Mouse (Mus musculus) forebrain, embryonic 14.5 days (tissue): Measurements from ENCODE around the gene Arhgap4. TPM values are rescaled to one million over a fixed set of nuclear protein-coding genes. Genes with fewer than 3 reads are reported as not detected.

Experiments
- ATAC-seq: fragments of 200-750 bp; cut with Nextera tagmentation; 2 replicates; pipeline ENCODE4 v1.8.0; 2017; ENCODE audit warnings: mild to moderate bottlenecking, moderate library complexity
- DNase-seq: peaks from one replicate; pipeline ENCODE4 v3.0.0-alpha.2; 2015; ENCODE audit warnings: low spot score
- H3K27ac ChIP-seq: fragments of 300-500 bp; sonication (generic); 2 replicates; pipeline ENCODE4 v1.5.1; 2014; ENCODE audit warnings: low read depth, mild to moderate bottlenecking, control low read depth, low read length, moderate library complexity
- H3K27me3 ChIP-seq: fragments of 300-500 bp; sonication (generic); replicated peaks from 2 replicates; pipeline ENCODE4 v1.6.1; 2014; ENCODE audit warnings: low read length, control low read depth, mixed read lengths; ENCODE audit not compliant: control insufficient read depth, insufficient read depth
- H3K36me3 ChIP-seq: fragments of 300-500 bp; sonication (generic); 2 replicates; pipeline ENCODE4 v1.6.1; 2014; ENCODE audit warnings: low read length, control low read depth; ENCODE audit not compliant: control insufficient read depth, insufficient read depth
- H3K4me1 ChIP-seq: fragments of 300-500 bp; sonication (generic); 2 replicates; pipeline ENCODE4 v1.6.1; 2014; ENCODE audit warnings: antibody characterized with exemption, low read length, control low read depth; ENCODE audit not compliant: control insufficient read depth, insufficient read depth
- H3K4me2 ChIP-seq: fragments of 300-500 bp; sonication (generic); 2 replicates; pipeline ENCODE4 v1.6.1; 2014; ENCODE audit warnings: mild to moderate bottlenecking, control low read depth, low read length
- H3K4me3 ChIP-seq: fragments of 300-500 bp; sonication (generic); 2 replicates; pipeline ENCODE4 v1.5.1; 2014; ENCODE audit warnings: low read depth, low read length, control low read depth
- H3K9ac ChIP-seq: fragments of 300-500 bp; sonication (generic); 2 replicates; pipeline ENCODE4 v1.6.1; 2014; ENCODE audit warnings: mild to moderate bottlenecking, low read length, control low read depth, moderate library complexity
- H3K9me3 ChIP-seq: fragments of 300-500 bp; sonication (generic); replicated peaks from 2 replicates; pipeline ENCODE4 v1.6.1; 2016; ENCODE audit warnings: low read length, control low read depth, mixed read lengths; ENCODE audit not compliant: control insufficient read depth
- WGBS: fragments of 180-500 bp; shearing (Covaris S2); extraction: QIAGEN DNeasy Blood & Tissue Kit; methylation state at CpG from one replicate; pipeline ENCODE4 v1.1.7; 2014; 5-methylcytosine and 5-hydroxymethylcytosine counted together
- polyA plus RNA-seq: library from polyadenylated mRNA; unstranded; fragments of >200 nt; fragmentation: Nextera tagmentation; extraction: Ambion mirVana; gene quantifications from 2 replicates; pipeline ENCODE4 v1.2.1, GENCODE M21; 2014

The Arhgap4 gene
- 1.3 and 2.0 TPM in 2 replicates for polyA plus RNA-seq

DNA sequence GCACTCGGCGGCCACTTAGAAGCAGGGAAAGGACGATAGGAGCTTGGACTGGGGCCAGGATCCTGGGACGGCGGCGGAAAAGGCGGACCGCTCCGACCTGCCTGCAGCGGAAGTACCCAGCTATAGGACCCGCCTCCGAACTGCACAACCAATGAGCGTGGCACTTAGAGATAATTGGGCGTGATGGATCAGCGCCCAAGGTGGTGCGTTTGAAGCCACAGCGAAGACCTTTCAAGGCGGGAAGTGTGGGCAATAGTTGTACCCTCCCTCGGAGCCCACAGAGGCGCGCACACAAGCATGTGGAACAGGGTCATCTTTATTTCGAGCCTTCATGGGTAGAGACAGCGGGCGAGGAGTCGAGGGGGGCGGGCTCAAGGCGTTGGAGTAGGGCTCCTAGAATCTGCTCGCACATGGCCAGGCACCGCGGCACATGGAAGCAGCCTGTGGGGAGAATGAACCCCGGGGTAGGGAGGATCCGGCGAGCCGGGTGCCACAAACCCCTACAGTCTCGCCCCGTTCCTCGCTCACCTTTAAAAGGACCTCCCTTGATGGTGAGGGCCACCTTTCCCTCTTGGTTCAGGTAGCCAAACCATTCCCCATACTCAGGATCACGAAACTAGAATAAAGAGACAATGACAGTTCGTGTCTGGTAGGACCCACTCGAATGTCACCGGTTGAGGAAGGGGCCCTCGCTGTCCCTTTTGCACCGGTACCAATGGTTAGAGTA, at the start of gene Arhgap4, which contains the start of gene Naa10:
TSS of gene Arhgap4 (minus strand) at position 48 of the 727 bp plus-strand sequence.
TSS of gene Naa10 (minus strand) at position 122 of the 727 bp plus-strand sequence.
- 0 out of 2 replicates have a peak, but pooled peaks cover 3% of the 10 kb centered on the region for H3K36me3 ChIP-seq
- H3K4me2 ChIP-seq, result peak within 1 kb of the TSS; percentile 66

DNA sequence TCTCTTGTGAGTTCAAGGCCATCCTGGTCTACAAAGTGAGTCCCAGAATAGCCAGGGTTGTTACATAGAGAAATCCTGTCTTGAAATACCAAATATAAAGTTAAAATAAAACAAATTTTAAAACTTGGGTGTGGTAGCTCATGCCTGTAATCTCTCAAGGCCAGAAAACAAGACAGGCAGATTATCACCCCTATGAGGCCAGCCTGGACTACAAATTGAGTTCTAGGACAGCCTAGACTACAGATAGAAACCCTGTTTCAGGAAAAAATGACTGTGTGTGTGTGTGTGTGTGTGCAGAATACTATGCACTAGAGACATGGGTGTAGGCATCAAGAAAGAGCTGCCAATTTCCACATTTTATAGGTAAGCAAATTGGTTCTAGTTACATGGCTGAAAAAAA, 49.1 kb upstream of the Arhgap4 start:
- H3K4me2 ChIP-seq, result no peak overlapping the region
- H3K4me1 ChIP-seq, result no peaks in the 10 kb centered on the region
- no peak overlapping the region for H3K4me3 ChIP-seq
- no peaks in the 10 kb centered on the region for H3K9me3 ChIP-seq
- H3K9ac ChIP-seq, result no peak overlapping the region
- H3K36me3 ChIP-seq, result no peaks in the 10 kb centered on the region
- no peak for ATAC-seq
- H3K27me3 ChIP-seq, result no peaks in the 10 kb centered on the region
- no peak for DNase-seq
- no peak overlapping the region for H3K27ac ChIP-seq

More for the DNA sequence above, at the start of gene Arhgap4, which contains the start of gene Naa10:
- H3K27me3 ChIP-seq, result no peaks in the 10 kb centered on the region
- peak; percentile 95 for DNase-seq
- H3K9me3 ChIP-seq, result no peaks in the 10 kb centered on the region
- peak within 1 kb of the TSS; percentile 75 for H3K27ac ChIP-seq
- peak within 1 kb of the TSS; percentile 70 for H3K9ac ChIP-seq
- peak within 1 kb of the TSS; percentile 54 for H3K4me3 ChIP-seq
- H3K4me1 ChIP-seq, result no peaks in the 10 kb centered on the region; the same call in 1 of the 2 replicates
- 29% methylated on average over 41 of the region's 43 CpGs for WGBS
- ATAC-seq, result peak; percentile 99

DNA sequence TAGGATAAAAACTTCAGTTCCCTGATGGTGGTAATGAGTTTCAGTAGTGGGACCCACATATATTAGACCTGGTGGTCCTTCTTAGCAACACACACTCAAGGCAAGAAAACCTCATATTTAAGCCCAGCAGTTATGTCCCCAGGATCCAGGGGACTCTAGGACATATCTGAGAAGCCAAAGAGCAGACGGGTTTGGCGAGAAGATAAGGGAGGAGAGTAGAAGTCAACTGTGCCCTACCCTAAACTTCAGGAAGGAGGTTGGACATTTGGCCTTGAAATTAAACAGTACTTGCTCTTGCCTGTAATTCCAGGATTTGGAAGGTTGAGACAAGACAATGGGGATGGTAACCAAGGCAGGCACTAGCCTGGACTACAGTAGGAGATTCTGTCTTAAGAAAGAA, 48.1 kb upstream of the Arhgap4 start:
- no peaks in the 10 kb centered on the region for H3K27me3 ChIP-seq
- no peak overlapping the region for H3K4me2 ChIP-seq
- no peak for DNase-seq
- H3K9ac ChIP-seq, result no peak overlapping the region
- no peak for ATAC-seq
- no peaks in the 10 kb centered on the region for H3K4me1 ChIP-seq
- no peaks in the 10 kb centered on the region for H3K36me3 ChIP-seq
- H3K27ac ChIP-seq, result no peak overlapping the region
- no peak overlapping the region for H3K4me3 ChIP-seq
- 94% methylated on average over 2 of the region's 2 CpGs for WGBS
- no peaks in the 10 kb centered on the region for H3K9me3 ChIP-seq

DNA sequence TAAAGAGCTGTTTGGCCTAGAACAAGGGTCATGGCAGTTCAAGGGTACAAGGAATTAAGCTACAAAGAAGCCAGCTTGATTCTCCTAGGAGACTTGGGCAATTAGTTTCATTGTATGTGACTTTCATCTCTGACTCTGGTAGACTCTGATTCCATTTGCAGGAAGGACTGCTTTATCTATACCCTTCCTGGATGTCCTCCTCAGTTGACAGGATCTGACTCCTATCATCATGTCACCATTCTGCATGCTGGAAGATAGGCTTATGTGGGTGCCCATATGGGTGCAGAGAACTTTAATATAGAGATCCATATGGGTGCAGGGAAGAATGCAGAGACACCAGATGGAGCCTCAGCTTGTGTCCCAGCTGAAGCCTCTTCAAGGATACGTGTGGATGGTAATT, 47.5 kb upstream of the Arhgap4 start:
- Histone ChIP-seq H3K4me3 (no peak overlapping the region), H3K36me3 (no peaks in the 10 kb centered on the region), H3K27ac (no peak overlapping the region), H3K27me3 (no peaks in the 10 kb centered on the region), H3K9me3 (no peaks in the 10 kb centered on the region), H3K4me1 (0 out of 2 replicates have a peak, but pooled peaks cover under 1% of the 10 kb centered on the region), H3K9ac (no peak overlapping the region), H3K4me2 (no peak overlapping the region)
- 83% methylated on average over 1 of the region's 1 CpGs for WGBS
- no peak for DNase-seq
- ATAC-seq, result no peak

DNA sequence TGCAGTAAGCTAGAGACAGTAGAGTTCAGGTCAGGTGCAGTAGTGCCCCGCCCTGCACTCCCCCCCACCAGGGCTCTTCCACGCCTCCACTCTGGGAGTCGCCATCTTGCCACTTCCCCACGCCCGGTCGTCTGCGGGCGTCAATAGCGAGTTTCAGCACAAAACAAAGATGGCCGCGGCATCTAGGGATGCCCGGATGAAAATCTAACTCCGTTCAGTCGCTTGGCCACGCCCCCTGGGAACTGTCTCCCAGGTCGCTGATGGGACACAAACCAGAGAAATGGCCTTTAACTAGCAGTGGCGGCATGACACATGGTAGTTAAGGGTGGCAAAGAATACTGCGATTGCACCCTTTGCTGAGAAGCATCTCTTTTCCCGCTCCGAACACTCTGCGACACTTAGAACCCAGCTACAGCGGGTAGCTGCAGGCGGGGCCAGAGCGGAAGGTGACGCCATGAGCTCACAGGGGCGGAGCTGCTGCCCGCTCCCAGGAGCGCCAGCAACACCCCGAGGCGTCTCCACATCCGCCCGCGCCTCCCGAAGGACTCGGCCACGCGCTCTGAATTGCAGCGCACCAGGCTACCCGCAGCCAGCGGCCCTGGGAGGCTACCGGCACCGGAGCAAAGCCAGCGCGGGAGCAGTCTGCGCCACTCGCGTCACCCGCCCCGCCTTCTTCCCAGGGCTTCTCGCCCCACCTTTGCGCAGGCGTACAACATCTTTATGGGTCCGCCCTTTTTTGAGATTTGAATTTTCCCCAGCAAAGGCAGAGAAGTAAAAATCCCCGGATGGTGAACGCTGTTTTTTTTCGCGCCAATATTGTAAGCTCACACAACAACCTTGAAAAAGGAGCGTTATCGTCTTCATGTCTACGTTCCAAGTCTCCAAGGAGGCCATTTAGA, 45.8 kb upstream of the Arhgap4 start:
- Histone ChIP-seq H3K36me3 (no peaks in the 10 kb centered on the region; the same call in 1 of the 2 replicates), H3K4me1 (peaks cover 11% of the 10 kb centered on the region; the same call in 1 of the 2 replicates), H3K4me2 (peak overlapping the region; percentile 66), H3K9ac (peak overlapping the region; percentile 63), H3K9me3 (no peaks in the 10 kb centered on the region), H3K27me3 (no peaks in the 10 kb centered on the region), H3K4me3 (peak overlapping the region; percentile 62), H3K27ac (peak overlapping the region; percentile 98)
- WGBS, result 31% methylated on average over 58 of the region's 60 CpGs
- DNase-seq (peak; percentile 96), ATAC-seq (peak; percentile 89)

DNA sequence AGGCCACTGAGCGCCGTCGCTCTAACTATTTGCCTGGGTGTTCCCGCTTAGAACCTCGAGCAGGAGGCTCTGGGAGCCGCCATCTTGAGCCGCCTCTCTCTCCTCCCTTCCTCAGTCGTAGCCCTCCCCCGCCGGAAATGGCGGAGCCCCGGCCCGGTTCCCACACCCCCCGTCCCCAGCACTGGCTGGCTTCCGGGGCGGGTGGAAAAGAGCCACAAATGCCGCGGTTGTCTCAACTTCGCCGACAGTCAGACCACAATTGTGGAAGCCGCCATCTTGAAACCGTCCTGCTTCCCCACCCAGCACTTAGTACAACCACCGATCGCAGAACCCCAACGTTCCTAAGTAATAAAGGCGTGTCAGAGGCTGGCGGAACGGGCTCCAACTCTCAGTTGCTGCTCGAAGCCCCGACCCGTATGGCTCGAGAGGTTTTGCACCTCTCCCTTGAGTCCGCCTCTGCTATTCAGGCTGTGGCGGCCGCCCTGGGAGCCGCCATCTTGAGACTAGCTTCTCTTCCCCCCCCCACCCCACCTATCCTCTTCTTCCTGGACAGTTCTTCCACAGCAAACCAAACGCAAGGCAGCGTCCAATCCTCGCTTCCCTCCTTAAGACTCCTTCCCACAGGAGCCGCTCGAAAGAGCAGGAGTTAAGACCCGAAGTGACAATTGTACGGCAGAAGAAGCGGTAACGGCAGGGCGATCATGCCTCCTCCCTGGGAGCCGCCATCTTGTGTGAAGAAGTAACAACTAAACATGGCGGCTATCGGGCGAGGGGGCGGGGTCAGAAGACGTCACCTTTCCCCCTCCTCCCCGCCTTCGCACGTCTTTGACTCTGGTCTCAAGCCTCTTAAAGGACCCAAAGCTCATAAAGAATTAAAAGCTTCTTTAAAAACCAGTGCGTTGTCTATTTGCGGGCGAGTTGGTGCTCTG, 44.8 kb upstream of the Arhgap4 start, which contains the start of gene Hcfc1:
TSS of gene Hcfc1 (minus strand) at position 110 of the 929 bp plus-strand sequence.
- peak within 1 kb of the TSS; percentile 98 for H3K27ac ChIP-seq
- no peaks in the 10 kb centered on the region; the same call in 1 of the 2 replicates for H3K36me3 ChIP-seq
- H3K27me3 ChIP-seq, result no peaks in the 10 kb centered on the region
- H3K9ac ChIP-seq, result peak within 1 kb of the TSS; percentile 63
- no peaks in the 10 kb centered on the region for H3K9me3 ChIP-seq
- ATAC-seq (peak; percentile 75), DNase-seq (peak; percentile 91)
- H3K4me2 ChIP-seq, result peak within 1 kb of the TSS; percentile 66
- H3K4me3 ChIP-seq, result peak within 1 kb of the TSS; percentile 62
- peaks cover 11% of the 10 kb centered on the region; the same call in 1 of the 2 replicates for H3K4me1 ChIP-seq
- 27% methylated on average over 58 of the region's 58 CpGs for WGBS

DNA sequence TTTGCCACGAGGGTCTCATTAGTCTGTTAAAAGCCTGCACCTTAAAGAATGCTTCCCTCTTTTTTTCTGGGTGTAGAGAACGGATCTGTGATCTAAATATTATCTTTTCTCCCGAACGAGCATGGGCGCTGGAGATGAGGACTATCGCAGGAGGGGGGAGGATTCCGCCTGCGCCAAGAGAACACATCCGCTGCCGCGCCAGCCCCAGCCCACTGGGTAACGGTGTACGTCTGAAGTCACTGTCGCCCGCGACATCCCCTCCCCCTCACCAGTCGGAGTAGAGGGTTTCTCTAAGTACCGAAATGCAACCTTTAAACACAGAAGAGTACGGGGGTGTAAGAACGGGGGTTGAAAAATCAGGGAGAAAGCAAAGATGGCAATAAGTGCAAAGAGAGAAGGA, 43.6 kb upstream of the Arhgap4 start:
- Histone ChIP-seq H3K27me3 (no peaks in the 10 kb centered on the region), H3K27ac (0 out of 2 replicates have a peak overlapping the region, but pooled peaks have one; percentile 27), H3K4me1 (peaks cover 11% of the 10 kb centered on the region; the same call in 1 of the 2 replicates), H3K9me3 (no peaks in the 10 kb centered on the region), H3K4me3 (peak overlapping the region; percentile 62), H3K36me3 (peaks cover 8% of the 10 kb centered on the region; the same call in 1 of the 2 replicates), H3K4me2 (peak overlapping the region; percentile 66), H3K9ac (peak overlapping the region; percentile 63)
- ATAC-seq (no peak), DNase-seq (peak; percentile 50)
- 27% methylated on average over 20 of the region's 20 CpGs for WGBS

DNA sequence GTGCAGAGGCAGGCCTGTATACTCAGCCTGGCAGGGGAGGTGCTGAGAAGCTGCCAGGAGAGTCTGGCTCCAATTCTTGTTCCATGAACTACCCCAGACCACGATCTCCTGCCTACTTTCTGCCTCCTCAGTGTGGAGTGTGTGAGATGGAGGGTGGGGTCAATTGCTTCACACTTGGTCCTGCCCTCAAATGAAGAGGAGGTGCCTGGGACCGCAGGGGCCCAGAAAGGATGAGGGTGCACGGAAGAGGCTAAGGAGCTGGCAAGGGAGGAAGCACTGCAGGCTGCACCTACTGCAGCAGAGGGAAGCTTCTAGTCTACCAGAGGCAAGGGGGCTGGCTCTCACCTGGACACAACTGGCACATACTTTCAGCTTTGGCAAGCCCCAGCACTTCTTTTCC, 42.7 kb upstream of the Arhgap4 start:
- peak overlapping the region; percentile 66 for H3K4me2 ChIP-seq
- ATAC-seq (no peak), DNase-seq (no peak)
- H3K9me3 ChIP-seq, result no peaks in the 10 kb centered on the region
- H3K4me1 ChIP-seq, result peaks cover 11% of the 10 kb centered on the region; the same call in 1 of the 2 replicates
- H3K4me3 ChIP-seq, result peak overlapping the region; percentile 62
- peak overlapping the region; percentile 63 for H3K9ac ChIP-seq
- H3K27me3 ChIP-seq, result no peaks in the 10 kb centered on the region
- H3K27ac ChIP-seq, result no peak overlapping the region
- 49% methylated on average over 3 of the region's 3 CpGs for WGBS
- H3K36me3 ChIP-seq, result peaks cover 9% of the 10 kb centered on the region; the same call in 1 of the 2 replicates
